Mouse (Mus musculus) bone marrow, adult 2 months (tissue): ENCODE data around the gene Plekha4. TPM values are rescaled to one million over a fixed set of nuclear protein-coding genes. Genes with fewer than 3 reads are reported as not detected.

ENCODE experiments used
- H3K27ac ChIP-seq: fragments of 200-500 bp; 2 replicates; pipeline ENCODE4 v1.5.1; 2012; ENCODE audit warnings: low read depth, mild to moderate bottlenecking, control low read depth, inconsistent platforms, low read length; ENCODE audit not compliant: control insufficient read depth, poor library complexity, insufficient read depth
- H3K4me1 ChIP-seq: fragments of 200-500 bp; 2 replicates; pipeline ENCODE4 v1.6.1; 2011; ENCODE audit warnings: low read length; ENCODE audit not compliant: control insufficient read depth, insufficient read depth
- H3K4me3 ChIP-seq: fragments of 200-500 bp; replicated peaks from 2 replicates; pipeline ENCODE3; 2011; ENCODE audit warnings: mild to moderate bottlenecking, low read depth, low read length, control low read depth; ENCODE audit not compliant: control insufficient read depth
- CTCF ChIP-seq: fragments of 200-500 bp; IDR thresholded peaks from 2 replicates; pipeline ENCODE4 v1.5.1; 2011; ENCODE audit warnings: low read length, control low read depth; ENCODE audit not compliant: control insufficient read depth, insufficient read depth
- POLR2A ChIP-seq: fragments of 200-500 bp; IDR thresholded peaks from 2 replicates; pipeline ENCODE4 v1.6.1; 2011; ENCODE audit warnings: low read depth, mild to moderate bottlenecking, control low read depth, low read length, borderline replicate concordance; ENCODE audit not compliant: control insufficient read depth
- WGBS: fragments of 180-500 bp; shearing (Covaris S2); methylation state at CpG from one replicate; pipeline ENCODE4 v1.1.7; 2018; 5-methylcytosine and 5-hydroxymethylcytosine counted together
- polyA plus RNA-seq: library from polyadenylated mRNA; stranded (reverse); fragments of >200 nt; gene quantifications from 2 replicates; pipeline ENCODE4 v1.2.4, GENCODE M21; 2011; ENCODE audit warnings: low replicate concordance; ENCODE audit not compliant: missing spikeins, insufficient read depth, insufficient read length

Plekha4 gene
- polyA plus RNA-seq, 1 experiment: 8.9 TPM

DNA sequence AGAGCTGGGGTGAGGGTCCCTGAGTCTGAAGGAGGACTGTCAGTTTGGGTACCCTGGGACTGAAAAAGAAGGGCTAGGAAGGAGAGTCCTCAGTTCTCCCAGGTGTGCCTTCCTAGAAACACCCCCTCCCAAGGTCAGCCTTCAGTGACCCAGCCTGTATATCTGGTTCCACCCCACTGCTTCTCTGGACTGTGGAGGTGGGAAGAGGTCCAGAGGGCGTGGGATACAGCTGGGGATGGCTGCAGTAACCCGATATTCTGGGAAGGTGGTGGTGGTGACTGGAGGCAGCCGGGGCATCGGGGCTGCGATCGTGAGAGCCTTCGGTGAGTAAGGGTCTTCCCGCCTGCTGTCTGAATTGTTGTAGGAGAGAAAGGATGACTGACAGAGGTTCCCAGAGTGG, 28.6 kb downstream of the Plekha4 start, which contains the start of gene Hsd17b14:
Gene Hsd17b14, plus strand, starts transcription at position 150 of the 400 bp plus-strand sequence.
- 83% methylated on average over 8 of the region's 8 CpGs for WGBS

DNA sequence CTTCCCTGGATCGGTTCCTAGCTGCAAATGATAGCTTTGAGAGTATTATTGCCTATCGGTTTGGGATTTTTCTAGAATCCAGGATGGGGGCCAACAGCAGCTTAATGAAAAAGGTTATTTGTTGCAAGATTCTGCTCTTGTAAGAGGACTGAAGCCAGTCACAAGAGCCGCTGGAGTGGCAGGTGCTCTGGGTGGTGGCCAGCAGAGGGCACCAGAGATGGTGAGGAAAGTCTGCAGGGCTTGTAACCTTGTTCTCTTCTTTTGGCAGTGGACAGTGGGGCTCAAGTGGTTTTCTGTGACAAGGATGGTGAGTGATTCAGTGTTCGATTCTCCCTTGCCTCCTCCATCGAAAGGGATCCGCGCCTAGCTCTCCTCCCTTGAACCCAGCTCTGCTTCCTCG, 29.7 kb downstream of the Plekha4 start:
- no peak for TF ChIP-seq POLR2A
- peak; percentile 89 for TF ChIP-seq CTCF
- Histone ChIP-seq H3K4me3 (no peak overlapping the region), H3K4me1 (no peaks in the 10 kb centered on the region; the same call in none of the 2 replicates), H3K27ac (no peak overlapping the region)
- 27% methylated on average over 8 of the region's 8 CpGs for WGBS

More for the DNA sequence above, 28.6 kb downstream of the Plekha4 start, which contains the start of gene Hsd17b14:
- H3K27ac ChIP-seq: no peak within 1 kb of the TSS
- TF ChIP-seq POLR2A (no peak), CTCF (no peak)
- H3K4me3 ChIP-seq: no peak within 1 kb of the TSS
- H3K4me1 ChIP-seq: no peaks in the 10 kb centered on the region

GRCm38 (mm10) chr7:45558907-45559306, 32.8 kb downstream of the Plekha4 start:
- H3K4me1 ChIP-seq: no peaks in the 10 kb centered on the region; the same call in none of the 2 replicates
- TF ChIP-seq CTCF: no peak
- TF ChIP-seq POLR2A: no peak
- no peak overlapping the region for H3K27ac ChIP-seq
- 41% methylated on average over 6 of the region's 6 CpGs for WGBS
- no peak overlapping the region for H3K4me3 ChIP-seq

DNA sequence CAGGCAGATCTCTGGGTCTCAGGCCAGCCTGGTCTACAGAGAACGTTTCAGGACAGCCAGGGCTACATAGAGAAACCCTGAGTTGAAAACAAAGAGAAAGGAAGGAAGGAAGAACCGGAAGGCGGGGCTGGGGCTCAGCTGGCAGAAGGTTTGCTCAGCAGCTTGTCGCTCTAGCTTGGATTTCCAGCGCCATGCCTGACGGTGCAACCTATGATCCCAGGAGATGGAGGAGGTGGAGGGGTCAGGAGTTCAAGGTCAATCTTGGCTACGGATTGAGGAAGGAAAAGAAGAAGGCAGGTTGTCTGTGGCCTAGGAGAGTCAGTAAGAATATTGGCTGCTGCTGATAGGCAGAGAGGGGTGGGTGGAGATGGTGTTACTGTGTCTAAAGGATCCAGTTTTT, 34.1 kb downstream of the Plekha4 start:
- TF ChIP-seq POLR2A (no peak), CTCF (no peak)

GRCm38 (mm10) chr7:45560843-45561623, 34.9 kb downstream of the Plekha4 start:
- no peak overlapping the region for H3K27ac ChIP-seq
- H3K4me3 ChIP-seq: no peak overlapping the region
- TF ChIP-seq CTCF: peak; percentile 89
- no peak for TF ChIP-seq POLR2A
- no peaks in the 10 kb centered on the region; the same call in none of the 2 replicates for H3K4me1 ChIP-seq
- WGBS: 7% methylated on average over 17 of the region's 17 CpGs

More for the DNA sequence above, 34.1 kb downstream of the Plekha4 start:
- no peak overlapping the region for H3K27ac ChIP-seq
- 44% methylated on average over 7 of the region's 7 CpGs for WGBS
- H3K4me1 ChIP-seq: no peaks in the 10 kb centered on the region; the same call in none of the 2 replicates
- H3K4me3 ChIP-seq: no peak overlapping the region

DNA sequence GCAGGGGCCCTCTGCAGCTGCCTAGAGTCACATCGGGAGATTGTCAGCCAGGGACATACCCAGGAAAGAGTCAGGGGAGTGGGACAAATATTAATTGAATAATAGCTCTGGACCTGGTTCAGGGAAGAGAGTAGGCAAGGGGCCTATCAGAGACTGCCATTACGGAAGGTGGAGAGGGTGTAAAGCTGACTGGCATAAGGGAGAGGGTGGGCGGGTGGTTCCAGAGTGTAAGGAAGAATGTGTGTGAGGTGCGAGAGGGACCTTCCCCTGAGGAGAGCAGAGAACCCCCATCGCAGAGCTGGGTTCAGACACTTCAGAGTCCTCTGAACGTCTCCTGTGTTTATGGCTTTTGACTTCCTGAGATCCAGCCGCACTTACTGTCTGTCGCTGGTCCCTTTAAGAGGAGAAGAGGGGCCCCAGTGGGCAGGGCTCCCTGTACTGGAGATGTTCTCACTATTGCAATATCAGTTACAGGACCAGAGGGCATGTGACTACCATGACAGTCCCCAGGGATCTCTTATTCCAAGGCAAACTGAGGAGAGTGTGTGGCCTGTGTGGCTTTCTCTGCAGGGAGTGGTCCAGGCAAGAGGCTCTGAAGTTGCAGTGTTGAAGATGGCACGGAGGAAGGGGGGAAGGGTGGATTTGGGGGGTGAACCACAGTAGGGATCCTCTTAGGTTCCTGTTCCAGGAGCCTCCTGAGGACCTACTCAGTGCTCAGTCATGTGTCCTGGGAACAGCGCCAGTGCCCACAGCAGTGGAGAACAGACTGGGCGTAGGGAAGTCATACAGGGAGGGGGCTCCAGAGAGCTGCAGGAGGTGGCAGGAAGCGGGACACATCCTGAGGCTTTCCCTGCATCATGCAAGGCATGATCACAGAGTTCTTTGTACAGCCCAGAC, 35.7 kb downstream of the Plekha4 start:
- H3K27ac ChIP-seq: 0 out of 2 replicates have a peak overlapping the region, but pooled peaks have one; percentile 2
- TF ChIP-seq CTCF (no peak), POLR2A (no peak)
- H3K4me1 ChIP-seq: no peaks in the 10 kb centered on the region; the same call in none of the 2 replicates
- WGBS: 24% methylated on average over 12 of the region's 12 CpGs
- H3K4me3 ChIP-seq: no peak overlapping the region

DNA sequence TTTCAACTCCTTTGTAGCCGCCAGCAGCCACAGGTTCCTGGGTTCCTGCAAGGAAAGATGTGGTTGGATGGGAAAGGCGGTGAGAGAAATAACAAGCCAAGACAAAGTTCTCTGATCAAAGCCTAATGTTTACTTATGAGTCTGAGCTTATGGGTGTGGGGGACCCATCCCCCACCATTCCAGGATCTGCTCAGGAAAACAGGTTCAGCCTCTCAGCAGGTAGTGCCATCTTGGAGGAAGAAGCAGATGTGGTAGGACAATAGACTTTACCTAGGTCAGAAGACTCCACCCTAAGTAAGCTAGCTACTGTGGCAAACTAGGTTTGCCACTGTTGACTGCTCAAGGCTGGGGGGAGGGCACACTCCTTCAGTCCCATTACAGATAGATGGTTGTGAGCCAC, 38.7 kb downstream of the Plekha4 start:
- Histone ChIP-seq H3K27ac (no peak overlapping the region), H3K4me3 (no peak overlapping the region), H3K4me1 (peaks cover 2% of the 10 kb centered on the region)
- WGBS: 87% methylated on average over 2 of the region's 2 CpGs
- TF ChIP-seq POLR2A: no peak
- no peak for TF ChIP-seq CTCF

DNA sequence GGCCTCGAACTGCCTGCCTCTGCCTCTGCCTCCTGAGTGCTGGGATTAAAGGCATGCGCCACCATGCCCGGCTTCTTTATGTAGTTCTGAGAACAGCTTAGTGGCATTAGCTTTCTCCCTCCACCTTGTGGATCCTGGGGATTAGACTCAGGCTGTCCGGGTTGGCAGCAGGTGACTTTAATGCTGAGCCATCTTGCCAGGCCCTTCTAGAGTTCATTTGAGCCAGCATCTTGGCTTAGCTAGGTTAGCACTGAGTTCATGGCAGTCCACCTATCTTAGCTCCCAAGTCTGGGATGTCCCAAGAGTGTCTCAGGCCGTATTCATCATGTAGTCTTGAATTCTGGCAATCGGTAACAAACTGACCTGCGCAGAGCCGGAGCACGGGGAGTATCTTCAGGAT, 39.3 kb downstream of the Plekha4 start:
- Histone ChIP-seq H3K27ac (no peak overlapping the region), H3K4me1 (peaks cover 3% of the 10 kb centered on the region), H3K4me3 (no peak overlapping the region)
- TF ChIP-seq CTCF: no peak
- no peak for TF ChIP-seq POLR2A
- 87% methylated on average over 9 of the region's 9 CpGs for WGBS
